Mouse (Mus musculus) thymus, adult 2 months (tissue): ENCODE measurements around the gene Slc25a13.

ENCODE experiments used
- CTCF ChIP-seq: fragments of 200-500 bp; IDR thresholded peaks from 2 replicates; pipeline ENCODE4 v1.5.1; 2012; ENCODE audit warnings: mild to moderate bottlenecking, control low read depth, low read length, moderate library complexity, borderline replicate concordance; ENCODE audit not compliant: control insufficient read depth, poor library complexity, insufficient read depth; ENCODE audit errors: extremely low read depth
- POLR2A ChIP-seq: fragments of 200-500 bp; IDR thresholded peaks from 2 replicates; pipeline ENCODE4 v1.6.1; 2012; ENCODE audit warnings: mild to moderate bottlenecking, low read length, control low read depth, moderate library complexity; ENCODE audit not compliant: control insufficient read depth, poor library complexity, insufficient read depth; ENCODE audit errors: extremely low read depth

GRCm38 (mm10) chr6:6183601-6184000 lies 33.4 kb downstream of the Slc25a13 start:
- TF ChIP-seq CTCF (no peak), POLR2A (no peak)
